Mouse (Mus musculus) bone marrow, adult 2 months (tissue): Measurements from ENCODE around the gene Slc22a23.

Source experiments
- CTCF ChIP-seq: fragments of 200-500 bp; IDR thresholded peaks from 2 replicates; pipeline ENCODE4 v1.5.1; 2011; ENCODE audit warnings: low read length, control low read depth; ENCODE audit not compliant: control insufficient read depth, insufficient read depth
- POLR2A ChIP-seq: fragments of 200-500 bp; IDR thresholded peaks from 2 replicates; pipeline ENCODE4 v1.6.1; 2011; ENCODE audit warnings: low read depth, mild to moderate bottlenecking, control low read depth, low read length, borderline replicate concordance; ENCODE audit not compliant: control insufficient read depth

DNA sequence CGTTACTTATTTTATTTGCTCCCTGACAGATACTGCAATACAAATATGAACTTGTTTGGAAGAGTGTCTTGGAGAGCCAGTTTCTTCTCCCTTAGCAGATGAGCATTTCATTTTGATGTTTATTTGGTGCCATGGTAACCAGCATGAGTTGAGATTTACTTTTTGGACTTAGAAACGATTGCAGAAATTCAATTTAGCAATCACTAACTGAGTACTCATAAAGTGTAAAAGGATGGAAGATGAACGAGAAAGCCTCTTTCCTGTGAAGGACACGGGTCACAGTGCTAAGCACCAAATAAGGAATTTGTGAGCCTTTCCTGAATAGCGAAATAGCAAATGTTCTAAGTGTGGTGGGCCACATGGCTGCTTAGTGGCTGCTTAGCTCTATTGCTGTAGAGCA, 79.4 kb downstream of the Slc22a23 start:
- TF ChIP-seq CTCF = no peak
- no peak for TF ChIP-seq POLR2A
